Mouse (Mus musculus): ENCODE measurements at regions not wholly inside any gene's neighbourhood (a gene's known extent, or its start where the extent isn't known, plus 50 kb on each side); places are given as distances from the start of the nearest gene placed in this dataset.

DNA sequence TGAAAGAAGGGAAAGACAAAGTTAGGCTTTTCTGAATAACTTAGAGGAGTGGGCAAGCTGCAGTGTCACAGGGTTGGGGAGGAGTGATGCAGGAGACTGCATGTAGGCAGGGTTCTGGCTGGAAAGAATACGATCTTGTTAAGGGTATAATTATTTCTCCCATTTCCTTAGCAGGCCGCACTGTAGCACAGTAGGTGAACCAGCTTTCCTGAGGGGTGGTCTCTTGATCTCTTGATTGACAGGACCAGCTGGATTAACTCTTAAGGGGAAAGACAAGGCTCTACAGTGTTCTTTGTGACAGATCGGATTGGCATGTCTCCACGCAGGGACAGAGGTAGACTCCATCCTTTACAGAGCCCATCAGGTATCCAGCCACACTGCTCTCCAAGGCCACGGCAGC, 54.5 kb upstream of the Meis1 start:
- peak; percentile 35 for DNase-seq (ENCODE audit: low read depth, low spot score)

DNA sequence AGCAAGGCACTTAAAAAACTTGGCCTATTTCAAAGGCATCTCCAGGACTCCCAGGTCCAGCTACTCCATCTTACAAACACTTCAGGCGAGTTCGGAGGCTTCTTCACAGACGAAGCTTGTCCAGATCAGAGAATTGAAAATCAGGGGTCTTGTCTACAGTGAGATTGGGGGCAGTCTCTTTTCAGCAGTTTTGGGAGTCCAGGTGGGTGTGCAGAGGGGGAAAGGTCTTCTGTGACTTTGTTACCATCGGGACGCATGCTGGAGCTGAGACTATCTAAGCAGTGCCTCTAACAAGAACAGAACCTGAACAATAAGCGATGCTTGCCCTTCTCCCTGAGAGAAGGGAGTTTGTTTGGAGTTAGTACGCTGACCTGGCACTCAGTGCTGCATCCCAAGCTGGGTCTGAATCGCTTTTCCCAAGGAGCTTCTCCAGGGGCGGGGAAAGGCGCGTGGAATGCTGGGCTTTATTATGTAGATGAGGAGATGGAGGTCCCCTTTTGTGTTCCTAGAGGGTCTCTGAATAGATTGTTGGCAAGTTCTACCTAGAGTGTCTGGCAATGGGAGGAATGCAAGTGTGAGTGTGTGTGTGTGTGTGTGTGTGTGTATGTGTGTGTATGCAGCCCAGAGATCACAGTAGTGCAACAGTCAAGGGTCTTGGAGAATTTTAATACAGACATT, 55.2 kb upstream of the Meis1 start:
- peak; percentile 97 for DNase-seq (ENCODE audit: low read depth, low spot score)

DNA sequence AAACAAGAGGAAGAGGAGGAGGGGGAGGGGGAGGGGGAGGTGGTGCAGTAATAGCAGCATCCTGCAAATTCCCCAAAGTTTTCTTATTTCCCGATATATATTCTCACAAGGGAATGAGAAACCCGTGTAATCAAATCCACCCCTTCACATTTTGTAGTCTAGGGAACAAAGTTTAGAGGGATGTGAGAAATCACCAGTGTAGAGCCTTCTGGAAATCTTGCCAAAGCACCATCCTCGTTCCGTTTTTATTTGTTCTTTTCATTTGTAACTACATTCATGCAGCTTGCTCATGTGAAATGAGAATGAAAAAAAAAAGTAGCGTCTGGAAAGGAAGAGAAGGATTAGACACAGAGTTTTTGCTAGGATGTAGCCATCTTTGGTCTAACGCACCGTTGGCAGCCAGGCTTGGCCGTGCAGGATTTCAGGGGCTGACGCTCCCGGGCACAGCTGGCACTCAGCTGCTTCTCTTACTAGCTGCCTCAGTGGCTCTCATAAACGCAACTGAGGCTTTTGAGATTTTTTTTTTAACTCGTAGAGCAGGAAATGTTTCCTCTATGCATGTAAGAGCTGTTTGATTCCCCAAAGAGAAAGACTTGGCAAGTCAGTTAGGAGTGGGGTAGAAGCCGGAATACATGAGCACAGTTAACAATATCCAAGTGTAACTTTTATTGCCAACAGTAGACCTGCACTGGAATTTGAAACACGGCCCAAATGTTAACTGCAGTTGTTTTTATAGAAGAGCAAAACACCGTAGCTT, 72.5 kb upstream of the Meis1 start:
- no peak for DNase-seq (ENCODE audit: low read depth, low spot score)

DNA sequence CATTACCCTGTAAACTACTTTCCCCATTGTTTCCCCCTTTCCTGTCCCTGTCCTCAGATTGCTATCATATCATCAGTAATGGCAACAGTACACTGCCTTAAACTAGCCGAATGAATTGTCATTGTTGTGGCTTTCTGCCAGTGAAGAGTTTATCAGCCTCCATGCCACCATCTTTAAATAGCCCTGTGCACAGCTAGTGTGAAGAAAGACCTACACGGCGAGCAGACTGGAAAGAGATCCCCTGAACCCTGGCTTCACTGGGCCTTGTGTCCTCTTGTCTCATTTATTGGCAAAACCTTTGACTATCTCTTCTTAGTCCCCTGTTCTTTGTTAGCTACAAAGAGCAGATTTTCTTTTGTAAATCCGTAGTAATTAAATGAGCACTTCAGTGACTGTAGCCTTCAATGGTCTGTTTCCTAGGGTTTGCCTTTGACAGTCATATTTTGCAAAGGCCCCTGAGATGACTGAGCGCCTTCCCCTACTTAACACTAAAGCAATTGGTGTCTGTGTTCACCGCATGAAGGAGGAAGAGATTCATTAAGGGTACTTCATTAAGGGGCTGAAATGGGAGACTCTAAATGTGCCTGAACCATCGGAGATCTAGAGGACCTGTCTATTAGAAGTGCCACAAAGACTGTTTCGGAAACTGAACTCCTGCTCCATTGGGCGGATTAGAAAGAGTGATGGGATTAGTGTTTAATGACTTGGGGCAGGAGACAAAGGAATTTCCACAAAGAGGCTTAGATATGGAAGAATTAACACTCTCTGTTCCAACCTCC, 74.4 kb upstream of the Meis1 start:
- DNase-seq (ENCODE audit: low read depth, low spot score) = no peak

DNA sequence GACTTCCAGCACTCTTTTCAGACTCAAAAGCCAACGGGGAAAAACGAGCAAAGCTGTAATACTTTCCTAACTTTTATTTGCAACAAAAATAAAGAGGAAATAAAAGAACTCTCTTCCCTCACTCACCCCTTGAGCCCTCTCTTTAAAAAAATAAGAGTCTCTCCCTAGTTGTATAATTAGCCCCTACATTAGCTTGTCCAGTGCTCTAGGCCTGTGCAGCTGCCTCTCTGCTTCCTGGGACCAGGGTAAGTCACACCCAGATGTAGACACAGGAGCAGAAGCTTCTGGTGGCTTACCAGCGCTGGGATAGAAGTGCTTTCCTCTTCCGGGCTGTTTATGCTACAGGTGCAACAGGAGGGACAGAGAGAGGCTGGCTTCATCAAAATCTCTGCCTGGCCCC, 75.0 kb upstream of the Meis1 start:
- DNase-seq (ENCODE audit: low read depth, low spot score) = no peak

DNA sequence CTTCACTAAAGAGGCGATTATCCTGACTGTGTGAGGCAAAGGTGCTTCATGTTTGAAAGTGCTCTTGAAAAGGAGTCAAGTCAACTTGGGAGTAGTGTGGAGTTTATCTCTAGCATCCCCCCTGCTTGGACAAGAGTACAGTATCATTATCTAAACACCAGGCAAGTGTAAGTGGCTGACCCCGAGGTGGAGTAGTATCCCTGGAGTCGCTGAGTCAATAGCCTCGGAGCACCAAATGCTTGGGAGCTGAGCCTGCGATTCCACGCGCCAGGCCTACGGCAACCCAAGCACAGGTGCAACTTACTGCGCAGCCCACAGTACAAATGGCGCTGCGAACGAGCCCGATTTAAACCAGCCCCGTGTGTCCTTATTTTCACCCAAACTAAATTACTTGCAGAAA, 75.4 kb upstream of the Meis1 start:
- peak; percentile 7 for DNase-seq (ENCODE audit: low read depth, low spot score)

DNA sequence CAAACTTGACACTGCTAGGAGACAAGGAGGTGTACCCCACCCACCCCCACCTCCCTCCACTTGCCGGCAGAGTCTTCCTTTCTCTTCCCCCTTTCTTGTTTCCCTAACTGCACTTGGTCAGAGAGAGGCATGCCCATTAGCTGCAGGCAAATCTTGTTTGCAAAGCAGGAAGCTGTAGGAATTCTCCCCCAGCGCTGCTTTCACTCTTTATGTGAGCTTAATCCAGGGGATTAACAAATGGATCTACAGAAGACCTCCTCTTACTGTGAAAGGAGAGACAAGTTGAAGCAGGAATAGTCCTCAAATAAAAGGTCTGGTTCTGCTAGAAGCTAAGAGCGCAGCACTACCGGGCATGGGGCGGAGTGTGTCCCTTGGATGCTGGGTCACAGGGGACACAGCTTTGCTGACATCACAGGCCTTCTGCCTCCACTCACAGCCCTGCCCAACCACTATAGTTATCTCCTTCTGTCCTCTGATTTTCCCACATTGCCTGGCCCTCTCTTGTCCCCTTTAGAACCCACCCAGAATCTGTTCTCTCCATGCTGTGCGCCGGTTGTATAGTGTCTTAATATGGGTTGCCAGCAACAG, 84.3 kb upstream of the Meis1 start:
- no peak for DNase-seq (ENCODE audit: low read depth, low spot score)

DNA sequence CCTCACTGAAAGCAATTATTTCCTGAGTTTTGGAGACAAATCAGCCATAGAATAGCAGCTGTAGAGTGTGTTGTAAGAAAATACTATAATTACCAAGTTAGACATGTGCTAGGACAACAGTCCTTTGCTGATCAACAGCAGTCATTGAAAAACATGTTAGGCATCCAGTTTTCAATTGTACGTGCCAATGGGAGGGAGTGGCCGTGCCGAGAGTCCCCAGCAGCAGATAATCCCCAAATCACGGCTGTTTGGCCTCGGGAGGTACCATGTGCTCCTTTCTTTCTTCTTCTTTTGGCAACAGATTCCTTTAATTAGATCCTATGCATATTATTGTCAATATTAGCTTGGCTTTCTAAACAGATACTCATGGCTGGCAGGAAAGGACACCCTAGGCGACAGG, 88.4 kb upstream of the Meis1 start:
- DNase-seq (ENCODE audit: low read depth, low spot score) = no peak

DNA sequence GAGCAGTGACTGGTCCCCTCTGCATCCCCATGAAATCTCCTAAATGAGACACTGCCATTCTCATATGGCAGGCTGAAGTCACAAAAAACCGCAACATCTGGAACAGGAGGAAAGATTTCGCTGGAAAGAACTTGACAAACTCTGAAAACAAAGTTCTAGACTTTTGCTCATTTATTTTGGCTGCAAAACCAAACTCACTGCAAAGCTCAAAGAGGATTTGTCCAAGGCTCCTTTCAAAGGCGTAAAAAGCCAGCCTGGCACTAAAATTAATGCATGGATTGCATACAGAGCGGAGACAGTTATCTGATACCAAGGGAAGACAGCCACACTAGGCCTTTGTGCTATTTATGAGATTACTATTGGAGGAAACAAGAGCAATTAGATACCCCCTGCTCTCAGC, 90.3 kb upstream of the Meis1 start:
- no peak for DNase-seq (ENCODE audit: low read depth, low spot score)

DNA sequence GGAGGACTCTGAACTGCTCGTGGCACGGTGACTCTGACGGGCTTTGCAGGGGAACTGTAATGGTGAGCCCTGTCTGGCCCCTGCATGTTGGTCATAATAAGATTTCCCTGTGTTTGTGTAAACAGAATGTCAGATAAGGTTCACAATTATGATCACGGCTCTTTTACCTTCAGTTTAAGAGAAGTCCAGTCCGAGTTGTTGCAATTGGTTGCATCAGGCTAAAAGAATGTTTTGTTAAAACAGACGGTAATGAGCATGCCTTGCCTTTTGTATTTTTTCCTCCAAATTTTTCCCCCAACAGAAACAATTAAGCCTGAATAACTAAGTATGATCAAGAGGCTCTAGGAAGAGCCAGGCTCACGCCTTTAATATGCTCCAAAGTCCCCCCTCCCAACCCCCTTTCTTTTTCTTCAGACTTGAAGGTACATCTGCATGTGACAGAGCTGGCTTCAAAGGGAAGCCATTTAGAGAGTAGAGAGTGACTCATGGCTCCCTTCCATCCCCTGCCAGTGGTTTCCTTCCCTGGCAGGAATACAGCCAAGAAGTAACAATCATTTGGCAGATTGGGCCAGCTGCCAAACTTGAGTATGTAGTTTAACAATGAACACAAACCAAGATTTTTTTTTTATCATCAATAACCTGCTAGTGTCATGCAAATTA, 93.3 kb upstream of the Meis1 start:
- DNase-seq (ENCODE audit: low read depth, low spot score) = no peak

DNA sequence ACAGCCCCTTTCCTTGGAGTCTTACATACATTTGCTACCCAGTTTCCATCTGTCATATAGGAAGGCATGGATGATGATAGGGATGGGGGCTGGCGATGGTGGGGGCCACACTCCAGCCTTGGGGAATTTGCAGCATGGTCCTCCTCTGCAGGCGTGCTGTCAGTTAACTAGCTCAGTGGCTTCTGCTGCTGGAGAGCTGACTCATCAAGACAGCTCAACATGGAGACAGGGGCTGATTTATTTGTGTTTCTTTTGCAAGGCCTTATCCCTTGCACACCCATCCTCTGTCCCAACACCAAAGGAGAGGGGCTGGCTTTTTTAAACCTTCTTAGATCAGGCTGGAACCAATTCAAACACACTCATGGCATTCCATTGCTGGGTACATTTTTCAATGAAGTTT, 98.3 kb upstream of the Meis1 start:
- DNase-seq (ENCODE audit: low read depth, low spot score) = no peak

DNA sequence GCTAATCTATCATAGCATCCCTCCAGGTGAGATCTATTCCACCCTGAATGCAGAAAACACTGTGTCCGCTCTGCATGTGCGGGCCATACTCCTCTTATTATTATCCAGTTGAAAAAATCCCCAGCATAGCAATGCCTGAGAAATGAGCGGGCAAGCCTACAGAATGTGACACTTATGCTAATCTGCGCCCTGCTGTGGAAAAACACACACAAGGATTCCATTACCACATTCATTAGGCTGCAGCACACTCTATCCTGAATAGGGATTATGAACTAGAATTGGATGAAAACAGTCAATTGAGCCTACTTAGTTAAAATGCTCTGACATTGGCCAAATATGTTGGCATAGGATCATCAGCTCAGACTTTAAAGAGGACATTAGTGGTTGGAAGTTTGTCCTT, 99.5 kb upstream of the Meis1 start:
- no peak for DNase-seq (ENCODE audit: low read depth, low spot score)

DNA sequence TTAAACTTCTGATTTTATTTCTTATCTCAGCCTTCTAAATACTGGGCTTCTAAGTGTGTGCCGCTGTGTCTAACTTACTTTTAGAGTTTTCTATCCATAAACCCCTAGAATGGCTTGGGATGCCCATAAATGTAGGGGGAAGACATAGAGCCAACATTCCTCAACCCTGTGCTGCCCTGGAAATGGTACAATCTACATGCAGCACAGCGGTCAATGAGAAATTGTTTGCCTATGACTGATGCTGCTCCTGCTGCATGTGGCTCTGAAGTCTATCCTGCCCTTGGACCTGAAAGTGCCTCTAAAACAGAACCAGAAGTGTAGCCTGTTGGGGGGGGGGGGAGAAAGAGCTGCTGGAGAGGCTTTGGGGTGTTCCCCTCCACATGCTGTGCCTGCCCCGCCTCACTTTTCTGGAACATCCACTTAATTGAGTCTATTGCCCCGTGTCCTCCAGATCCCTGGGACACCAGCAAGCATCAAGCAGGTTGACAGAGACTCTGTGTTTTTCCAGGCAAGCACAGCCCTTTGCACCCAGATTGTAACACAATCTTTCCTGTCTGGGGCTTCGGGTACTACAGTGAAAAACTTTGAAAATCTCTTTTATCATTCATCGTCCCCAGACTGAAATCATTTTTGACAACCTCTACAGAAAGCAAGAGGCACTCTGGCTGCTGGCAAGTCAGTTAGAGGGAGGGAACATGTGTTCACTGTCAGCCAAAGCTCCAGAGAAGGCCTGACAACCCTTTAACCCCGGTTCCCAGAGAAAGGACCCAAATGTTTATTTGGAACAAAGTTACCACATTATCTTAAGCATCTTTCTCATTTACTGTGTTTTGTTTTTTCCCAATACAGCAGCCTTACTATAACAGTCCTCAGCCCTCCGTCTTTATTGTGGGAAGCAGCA, 101.4 kb upstream of the Meis1 start:
- DNase-seq (ENCODE audit: low read depth, low spot score) = no peak

DNA sequence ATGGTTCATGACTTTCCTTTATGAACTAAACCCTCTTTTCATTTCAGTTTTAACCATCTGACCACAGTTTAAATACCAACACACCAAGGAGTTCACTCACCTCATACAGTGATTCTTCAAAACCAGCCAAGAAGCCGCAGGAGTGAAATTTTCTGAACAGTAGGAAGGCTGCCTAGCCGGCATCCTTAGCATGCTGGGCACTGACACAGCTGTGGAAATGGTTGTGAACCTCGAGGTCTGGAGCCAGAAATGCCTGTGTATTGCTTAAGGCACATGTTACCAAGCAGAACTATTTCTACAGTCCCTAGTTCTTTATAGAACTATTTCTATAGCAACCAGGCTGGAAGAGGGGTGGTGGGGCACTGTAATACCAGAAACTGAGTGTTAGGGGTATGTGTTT, 102.1 kb upstream of the Meis1 start:
- DNase-seq (ENCODE audit: low read depth, low spot score) = no peak

DNA sequence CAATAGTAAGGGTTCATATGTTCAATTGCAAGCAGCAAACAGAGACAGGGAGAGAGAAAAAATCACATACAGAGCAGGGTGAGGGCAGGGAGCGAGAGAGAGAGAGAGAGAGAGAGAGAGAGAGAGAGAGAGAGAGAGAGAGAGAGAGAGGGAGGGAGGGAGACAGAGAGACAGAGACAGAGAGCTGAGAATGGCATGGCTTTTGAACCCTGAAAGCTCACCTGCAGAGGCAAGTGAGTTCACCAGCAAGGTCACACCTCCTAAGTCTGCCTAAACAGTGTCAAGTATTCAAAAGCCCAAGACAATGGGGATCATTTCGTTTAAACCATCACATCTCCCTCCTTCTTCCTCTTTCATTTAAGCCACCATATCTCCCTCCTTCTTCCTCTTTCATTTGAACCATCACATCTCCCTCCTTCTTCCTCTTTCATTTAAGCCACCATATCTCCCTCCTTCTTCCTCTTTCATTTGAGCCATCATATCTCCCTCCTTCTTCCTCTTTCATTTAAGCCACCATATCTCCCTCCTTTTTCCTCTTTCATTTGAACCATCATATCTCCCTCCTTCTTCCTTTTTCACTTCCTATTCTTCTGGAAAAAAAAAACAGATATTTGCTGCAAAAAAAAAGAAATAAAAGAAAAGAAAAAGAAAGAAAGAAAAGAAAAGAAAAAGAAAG, 116.7 kb upstream of the Meis1 start:
- DNase-seq (ENCODE audit: low read depth, low spot score) = no peak

DNA sequence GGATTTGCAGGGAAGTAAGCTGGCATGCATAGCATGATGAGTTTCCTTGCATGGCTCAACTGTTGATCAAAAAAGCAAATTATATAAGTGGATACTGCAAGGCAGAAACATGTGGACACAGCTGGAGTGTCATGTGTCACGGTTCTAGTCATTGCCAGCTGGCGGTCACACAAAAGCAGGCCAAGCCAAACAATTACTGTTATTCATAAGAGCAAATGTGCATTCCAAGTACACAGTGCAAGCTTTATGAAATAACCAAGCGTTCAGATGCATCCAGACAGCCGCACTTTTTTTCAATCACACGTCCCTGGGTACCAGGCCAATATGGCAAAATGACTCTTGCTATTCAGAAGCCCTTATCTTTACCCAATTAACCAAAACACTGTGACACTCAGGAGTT, 119.6 kb upstream of the Meis1 start:
- DNase-seq (ENCODE audit: low read depth, low spot score) = no peak

DNA sequence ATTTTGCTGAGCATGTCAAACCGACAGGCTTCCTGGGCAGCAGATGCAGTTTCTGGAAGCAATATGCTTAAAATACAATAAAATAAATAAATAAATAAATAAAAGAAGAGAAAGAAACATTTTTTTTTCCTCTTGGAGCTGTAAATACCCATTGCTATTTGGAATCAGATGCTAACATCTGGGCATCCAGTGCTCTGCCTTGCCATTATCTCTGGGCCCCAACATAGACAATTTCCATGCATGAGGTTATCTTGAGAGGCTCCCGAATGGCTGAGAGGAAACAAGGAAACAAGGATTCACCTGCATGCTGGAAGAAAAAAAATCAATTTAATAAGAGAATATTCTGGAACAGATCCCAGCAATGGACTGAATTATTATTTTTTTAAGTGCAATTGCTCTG, 120.0 kb upstream of the Meis1 start:
- no peak for DNase-seq (ENCODE audit: low read depth, low spot score)

DNA sequence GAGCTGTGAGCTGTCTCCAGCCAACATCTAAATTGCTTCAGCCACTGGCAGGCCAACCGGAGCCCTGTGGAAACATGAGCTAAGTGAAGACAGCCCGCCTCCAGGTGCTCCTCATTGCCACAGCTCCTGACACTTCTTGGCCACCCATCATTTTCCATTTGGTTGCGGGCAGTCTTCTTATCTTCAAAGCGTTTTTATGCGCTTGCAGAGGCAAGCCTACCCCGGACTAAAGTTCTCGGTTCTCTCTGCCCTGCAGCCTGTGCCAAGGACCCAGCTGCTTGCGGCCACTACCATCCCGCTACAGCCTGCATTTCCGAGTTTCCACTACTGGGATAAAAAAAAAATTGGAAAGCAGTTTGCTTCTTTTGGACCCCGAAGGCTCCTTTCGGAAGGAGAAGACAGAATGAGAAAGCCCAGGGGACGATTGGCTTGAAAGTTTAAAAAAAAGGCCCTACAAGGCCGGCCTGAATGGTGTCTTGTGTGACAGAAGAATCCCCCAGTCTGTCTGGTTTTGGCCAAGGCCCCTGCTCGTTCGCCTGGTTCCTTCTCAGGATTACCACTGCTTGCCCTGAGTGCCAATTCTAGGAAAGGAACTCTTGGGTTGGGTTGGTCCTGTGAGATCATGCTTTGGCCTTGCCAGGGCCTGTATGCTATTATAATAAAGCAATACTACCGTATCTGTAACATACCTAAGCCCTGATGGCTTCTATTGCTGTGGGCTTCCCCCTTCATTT, 124.6 kb upstream of the Meis1 start:
- peak; percentile 16 for DNase-seq (ENCODE audit: low read depth, low spot score)

DNA sequence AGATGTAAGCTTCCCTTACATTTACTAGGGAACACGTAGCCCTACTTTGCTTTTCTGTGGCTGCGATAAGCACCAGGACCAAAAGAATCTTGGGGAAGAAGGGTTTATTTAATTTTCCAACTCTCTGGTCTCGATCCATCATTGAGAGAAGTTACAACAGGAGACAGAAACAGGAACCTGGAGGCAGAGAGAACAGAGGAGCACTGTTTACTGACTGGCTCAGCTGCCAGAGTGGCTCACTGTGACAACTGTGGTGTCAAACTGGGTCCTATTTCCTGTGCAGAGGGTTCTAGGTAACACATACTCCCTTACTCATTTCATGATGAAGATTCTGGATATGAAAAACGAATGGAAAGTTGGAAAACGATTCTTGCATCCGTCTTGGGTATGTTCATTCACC, 125.7 kb upstream of the Meis1 start:
- no peak for DNase-seq (ENCODE audit: low read depth, low spot score)

DNA sequence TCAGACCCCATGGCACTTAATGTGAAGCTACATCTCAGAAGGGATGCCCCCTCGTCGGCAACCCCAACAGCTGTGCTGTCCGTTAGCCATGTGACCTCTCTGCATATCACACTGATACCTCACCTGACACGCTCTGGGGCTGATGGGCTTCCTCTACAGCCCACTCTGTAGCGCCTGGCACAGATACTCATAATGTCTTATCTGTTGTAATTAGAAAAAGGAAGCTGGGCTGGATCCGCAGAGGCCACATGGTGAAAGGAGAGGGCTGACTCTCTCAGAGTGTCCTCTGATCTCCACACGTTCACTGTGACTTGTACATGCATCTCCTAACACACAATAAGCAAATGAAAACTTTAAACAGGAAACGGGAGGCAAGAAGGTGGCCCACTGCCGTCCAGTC, 126.5 kb upstream of the Meis1 start:
- no peak for DNase-seq (ENCODE audit: low read depth, low spot score)

All from R1 (cell line).